Mouse (Mus musculus) neutrophil, adult 65 days (primary cell): ENCODE results near the gene Ccdc194. TPM values are rescaled to one million over a fixed set of nuclear protein-coding genes. Genes with fewer than 3 reads are reported as not detected.

Experiments
- total RNA-seq: library from RNA; stranded (reverse); gene quantifications from 2 replicates; pipeline ENCODE4 v1.2.4, GENCODE M21; 2023

Gene Ccdc194
- total RNA-seq = not detected in 2 replicates

GRCm38 (mm10) chr8:71525226-71526050 is at the start of gene Ccdc194:
Gene Ccdc194, minus strand, starts transcription at chr8:71525711.

DNA sequence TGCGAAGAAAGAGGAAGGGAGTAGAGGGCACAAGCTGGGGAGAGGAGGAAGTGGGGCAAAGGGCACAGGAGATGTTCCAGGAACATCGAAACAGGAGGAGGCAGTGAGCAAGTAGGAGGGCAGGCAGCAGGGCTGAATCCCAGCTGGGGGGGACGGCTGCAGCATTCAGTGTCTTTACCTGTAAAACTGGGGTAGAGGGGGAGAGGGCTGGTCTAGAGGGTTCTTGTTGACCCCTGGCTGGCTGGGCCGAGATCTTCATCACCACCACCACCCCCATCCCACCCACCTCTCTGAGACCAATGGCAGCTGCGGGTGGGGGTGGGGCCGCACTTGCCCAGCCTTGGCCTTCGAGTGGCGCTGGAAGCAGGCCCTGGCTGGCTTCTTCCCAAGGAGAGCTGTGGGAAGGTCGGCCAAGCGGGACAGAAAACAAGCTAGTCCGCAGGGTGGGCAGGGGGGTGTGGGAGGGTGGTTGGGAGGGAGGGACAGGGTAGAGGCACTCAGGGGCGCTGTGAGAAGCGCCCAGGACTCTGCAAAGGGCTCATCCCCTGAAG is 43.0 kb upstream of the Ccdc194 start, which contains the start of gene Slc27a1:
Slc27a1 (plus strand) TSS at position 496 of the 551 bp plus-strand sequence.

GRCm38 (mm10) chr8:71566501-71566900 is 41.0 kb upstream of the Ccdc194 start, which contains the start of gene Nxnl1:
Gene Nxnl1, minus strand, starts transcription at chr8:71566601.

GRCm38 (mm10) chr8:71558071-71558957 is 32.8 kb upstream of the Ccdc194 start, which contains the start of gene Tmem221:
Gene Tmem221, minus strand, starts transcription at chr8:71558871.

GRCm38 (mm10) chr8:71542632-71543343 is 17.3 kb upstream of the Ccdc194 start, which contains the start of gene Mvb12a:
Gene Mvb12a, plus strand, starts transcription at chr8:71542922.

GRCm38 (mm10) chr8:71537028-71537867 is 11.7 kb upstream of the Ccdc194 start, which contains the start of gene Bst2:
Gene Bst2, minus strand, starts transcription at chr8:71537456.

DNA sequence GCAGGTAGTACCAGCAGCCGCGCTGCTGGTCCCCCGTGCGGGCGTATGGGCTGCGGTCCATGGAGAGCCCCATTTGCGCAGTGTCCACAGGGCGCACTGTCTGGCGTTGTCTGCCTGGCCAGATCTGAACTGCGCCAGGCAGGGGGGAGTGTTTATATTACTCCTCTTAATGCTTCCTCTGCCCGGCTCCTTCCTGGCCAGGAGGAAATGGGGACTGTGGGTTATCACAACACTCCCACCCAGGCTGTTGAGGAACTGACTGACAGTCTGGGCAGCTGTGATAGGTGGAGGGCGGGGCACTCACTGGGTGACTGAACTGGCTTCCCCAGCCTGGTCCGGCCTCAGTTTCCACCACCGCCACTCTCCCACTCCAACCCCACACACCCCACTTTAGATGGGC is 13.9 kb downstream of the Ccdc194 start, which contains the start of gene Plvap:
Plvap (minus strand) TSS at position 109 of the 400 bp plus-strand sequence.

DNA sequence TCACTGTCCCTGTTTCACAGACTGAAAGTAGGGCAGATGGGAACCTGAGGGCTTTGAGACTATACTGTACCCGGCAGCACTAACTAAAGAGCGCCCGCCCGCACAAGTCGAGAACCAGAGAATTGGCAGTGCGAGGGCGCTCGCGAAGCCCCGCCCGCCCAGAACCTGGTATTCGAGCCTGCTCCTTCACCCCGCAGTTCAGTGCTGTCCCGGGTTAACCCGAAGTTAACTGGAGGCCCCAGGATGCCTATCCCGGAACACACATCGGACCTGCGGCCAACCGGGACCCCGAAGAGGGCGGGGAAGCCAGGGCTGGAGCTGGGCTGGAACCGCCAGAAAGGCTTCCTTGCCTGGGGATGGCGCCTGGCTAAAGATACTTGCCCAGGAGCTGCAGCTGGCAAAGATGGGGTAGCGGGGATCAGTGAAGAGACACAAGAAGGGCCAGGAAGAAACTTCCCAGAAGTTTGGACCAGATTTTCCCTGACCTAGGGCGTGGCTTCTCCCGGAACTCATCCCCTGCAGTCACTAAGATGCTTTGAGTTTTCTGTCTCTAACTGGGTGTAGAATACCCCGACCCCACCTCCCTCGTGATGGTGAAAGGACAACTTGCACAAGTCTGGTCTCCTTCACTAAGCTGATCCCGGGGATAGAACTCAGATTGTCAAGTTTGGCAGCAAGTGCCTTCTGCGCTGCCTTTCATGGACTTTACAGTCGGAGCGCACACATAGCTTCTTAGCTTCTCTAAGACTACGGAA is 37.6 kb downstream of the Ccdc194 start, which contains the start of gene Gtpbp3:
Gtpbp3 (plus strand) TSS at position 413 of the 755 bp plus-strand sequence.

DNA sequence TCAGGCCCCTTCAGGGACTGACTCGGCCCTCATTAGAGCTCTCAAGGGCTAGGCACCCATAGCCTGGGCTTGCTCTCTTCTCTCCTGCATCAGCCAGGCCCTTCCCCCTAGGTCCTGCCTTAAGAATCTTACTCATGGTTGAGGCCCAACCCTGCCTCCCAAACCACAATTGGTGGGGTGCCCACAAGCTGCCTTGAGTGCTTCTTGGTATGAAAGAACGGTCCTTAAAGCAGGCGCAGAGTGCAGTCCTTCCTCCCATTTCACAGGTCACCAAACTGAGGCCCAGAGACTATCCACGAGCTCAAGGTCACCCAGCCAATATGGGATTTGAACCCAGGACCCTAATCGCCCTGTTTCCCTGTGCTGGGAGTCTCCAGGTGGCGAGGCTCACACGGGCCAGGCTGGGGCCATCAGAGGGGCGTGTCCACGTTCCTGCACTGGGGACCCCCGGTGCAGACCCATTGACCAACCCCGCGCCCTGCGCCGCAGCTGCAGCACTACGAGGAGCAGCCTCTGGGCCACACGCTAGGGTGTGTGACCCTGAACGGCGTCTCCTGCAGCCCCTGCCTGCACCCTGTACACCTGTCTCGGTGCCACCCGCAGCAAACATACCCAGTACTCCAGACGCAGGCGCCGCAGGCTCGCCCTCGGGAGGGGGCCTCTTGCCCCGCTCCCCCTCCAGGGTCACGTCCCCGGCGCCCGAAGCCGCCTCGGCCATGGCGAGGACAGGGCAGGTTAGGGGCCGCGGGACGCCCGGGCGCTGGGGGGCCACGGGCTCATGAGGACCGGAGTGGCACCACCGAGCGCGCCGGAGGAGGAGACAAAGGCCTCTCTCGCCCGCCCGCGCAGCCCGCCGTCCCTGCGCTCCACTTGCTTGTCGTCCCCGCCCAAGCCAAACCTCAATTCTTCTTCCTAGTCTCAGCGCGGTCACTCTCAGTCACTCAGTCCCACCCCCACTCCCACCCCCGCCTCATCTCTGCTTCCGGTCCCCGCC is 40.1 kb downstream of the Ccdc194 start, which contains the start of gene Ano8:
Ano8 (minus strand) TSS at position 822 of the 994 bp plus-strand sequence.

Other genes starting within 250 kb of the Ccdc194 start
- 129 and 136 TPM in 2 replicates for gene Use1, start 158.9 kb downstream of the Ccdc194 start, total RNA-seq
- gene Ocel1, start 154.4 kb downstream of the Ccdc194 start, total RNA-seq = 19.2 and 21.5 TPM in 2 replicates
- gene Nr2f6, start 143.8 kb downstream of the Ccdc194 start, total RNA-seq = 8.2 and 8.6 TPM in 2 replicates
- 0.16 TPM in 1 of 2 replicates, not detected in the other for gene Ushbp1, start 129.9 kb downstream of the Ccdc194 start, total RNA-seq
- gene Babam1, start 128.8 kb downstream of the Ccdc194 start, total RNA-seq = 48.3 and 53.8 TPM in 2 replicates
- 11.3 and 13.8 TPM in 2 replicates for gene Ankle1, start 119.7 kb downstream of the Ccdc194 start, total RNA-seq
- 3.6 and 5.1 TPM in 2 replicates for gene Abhd8, start 62.1 kb downstream of the Ccdc194 start, total RNA-seq
- 17.4 and 18.6 TPM in 2 replicates for gene Mrpl34, start 60.8 kb downstream of the Ccdc194 start, total RNA-seq
- 70.0 and 77.1 TPM in 2 replicates for gene Dda1, start 56.5 kb downstream of the Ccdc194 start, total RNA-seq
- gene Ano8, start 39.7 kb downstream of the Ccdc194 start, total RNA-seq = 3.0 and 3.9 TPM in 2 replicates
- 7.4 and 8.6 TPM in 2 replicates for gene Gtpbp3, start 37.6 kb downstream of the Ccdc194 start, total RNA-seq
- 0.47 TPM in 1 of 2 replicates, not detected in the other for gene Plvap, start 14.0 kb downstream of the Ccdc194 start, total RNA-seq
- gene Bst2, start 11.7 kb upstream of the Ccdc194 start, total RNA-seq = 10.9 and 16.2 TPM in 2 replicates
- 27.6 and 31.6 TPM in 2 replicates for gene Mvb12a, start 17.2 kb upstream of the Ccdc194 start, total RNA-seq
- 0.32 TPM in 1 of 2 replicates, not detected in the other for gene Tmem221, start 33.2 kb upstream of the Ccdc194 start, total RNA-seq
- not detected in 2 replicates for gene Nxnl1, start 40.9 kb upstream of the Ccdc194 start, total RNA-seq
- 0.92 and 1.0 TPM in 2 replicates for gene Slc27a1, start 43.2 kb upstream of the Ccdc194 start, total RNA-seq
- gene Pgls, start 66.5 kb upstream of the Ccdc194 start, total RNA-seq = 74.4 and 81.6 TPM in 2 replicates
- gene Fam129c, start 71.9 kb upstream of the Ccdc194 start, total RNA-seq = 5.7 and 14.9 TPM in 2 replicates
- 41.4 and 44.9 TPM in 2 replicates for gene Colgalt1, start 85.3 kb upstream of the Ccdc194 start, total RNA-seq
- 0.05 TPM in 1 of 2 replicates, not detected in the other for gene Unc13a, start 146.0 kb upstream of the Ccdc194 start, total RNA-seq
- 13.1 and 17.7 TPM in 2 replicates for gene Jak3, start 150.6 kb upstream of the Ccdc194 start, total RNA-seq
- gene Insl3, start 163.5 kb upstream of the Ccdc194 start, total RNA-seq = 4.4 and 7.4 TPM in 2 replicates
- 0.16 TPM in 1 of 2 replicates, not detected in the other for gene B3gnt3, start 176.1 kb upstream of the Ccdc194 start, total RNA-seq
- gene Fcho1, start 200.0 kb upstream of the Ccdc194 start, total RNA-seq = 35.1 and 36.3 TPM in 2 replicates